Mouse (Mus musculus): Measurements from ENCODE around the gene Gm9945. TPM values are rescaled to one million over a fixed set of nuclear protein-coding genes. Genes with fewer than 3 reads are reported as not detected.

Gene Gm9945
- total RNA-seq, 2 experiments from 2014 or later = 1.8 to 2.5 TPM

DNA sequence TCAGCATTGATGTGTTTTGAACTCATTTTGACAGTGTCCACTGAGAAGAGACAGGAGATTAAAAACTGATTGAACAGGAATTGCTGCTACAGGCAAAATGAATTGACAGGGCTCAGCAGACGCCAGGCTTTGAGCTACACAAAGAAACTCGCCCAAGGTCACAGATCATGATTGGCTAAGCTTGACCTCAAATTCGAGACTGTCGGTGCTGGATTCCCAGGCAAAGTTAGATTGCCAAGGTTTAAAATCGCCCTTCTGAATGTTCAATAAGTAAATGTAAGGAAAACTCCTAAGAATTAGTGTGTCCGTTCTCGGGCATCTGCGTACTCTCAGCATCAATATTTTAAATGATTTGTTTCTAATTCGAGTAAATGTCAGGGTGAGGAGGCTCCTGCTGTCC is 9.5 kb downstream of the Gm9945 start:
- DNase-seq (ENCODE audit: extremely low spot score in 1 of 2, low spot score in 1 of 2) = no peak

DNA sequence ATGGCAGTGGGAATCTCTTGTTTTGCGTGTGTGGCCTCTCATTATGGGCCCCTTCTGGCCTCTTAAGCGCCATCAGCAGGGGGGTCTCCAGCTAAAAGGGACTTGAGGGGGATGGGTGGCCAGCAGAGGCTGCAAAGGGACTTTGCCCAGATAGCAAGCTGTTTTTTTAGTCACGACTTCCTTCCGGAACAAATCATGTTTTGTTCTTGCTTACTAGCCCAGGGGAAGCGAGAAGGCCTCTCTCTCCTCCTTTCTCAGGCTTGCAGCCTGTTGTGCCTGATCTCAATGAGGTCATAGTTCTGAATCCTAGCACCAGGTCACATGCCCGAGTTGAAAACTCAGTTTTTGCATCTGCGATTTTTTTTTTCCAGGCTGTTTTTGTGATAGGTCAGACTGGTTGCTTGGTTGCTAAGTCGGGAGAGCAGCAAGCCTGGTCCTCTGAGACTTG is 12.0 kb downstream of the Gm9945 start:
- no peak for DNase-seq (ENCODE audit: extremely low spot score in 1 of 2, low spot score in 1 of 2)

DNA sequence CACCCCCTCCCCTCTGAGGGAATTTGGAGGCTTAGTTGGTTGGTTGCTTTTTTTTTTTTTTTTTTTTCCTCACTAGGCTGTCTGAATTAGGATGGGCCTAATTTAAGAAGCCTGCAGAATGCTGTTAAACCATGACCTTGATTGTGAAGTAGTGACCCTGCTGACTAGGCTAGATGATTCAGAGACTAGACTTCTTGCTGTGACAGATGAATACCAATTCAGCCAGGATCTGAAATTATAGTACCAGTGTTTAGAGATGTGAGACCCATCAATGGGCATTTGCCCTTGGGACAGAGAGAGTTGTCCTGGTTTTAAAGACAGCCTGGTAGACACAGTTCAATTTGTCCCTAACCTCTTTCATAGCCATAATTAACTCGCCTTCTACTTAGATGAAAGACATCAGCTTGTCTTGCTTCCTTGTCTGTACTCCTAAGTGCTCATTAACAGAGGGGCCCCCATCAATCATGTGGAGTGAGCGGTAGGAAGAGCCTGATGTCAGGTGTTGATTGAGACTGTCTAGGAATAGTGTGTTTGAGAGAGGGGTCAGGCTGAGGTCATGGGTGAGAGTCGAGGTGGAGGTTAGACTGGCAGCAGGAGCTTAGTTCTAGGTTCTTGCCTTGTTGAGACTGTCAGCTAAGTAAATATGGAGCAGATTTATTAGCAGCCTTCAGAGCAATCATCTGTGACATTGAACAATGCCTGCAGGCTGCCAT is 13.4 kb downstream of the Gm9945 start:
- no peak for DNase-seq (ENCODE audit: extremely low spot score in 1 of 2, low spot score in 1 of 2)

DNA sequence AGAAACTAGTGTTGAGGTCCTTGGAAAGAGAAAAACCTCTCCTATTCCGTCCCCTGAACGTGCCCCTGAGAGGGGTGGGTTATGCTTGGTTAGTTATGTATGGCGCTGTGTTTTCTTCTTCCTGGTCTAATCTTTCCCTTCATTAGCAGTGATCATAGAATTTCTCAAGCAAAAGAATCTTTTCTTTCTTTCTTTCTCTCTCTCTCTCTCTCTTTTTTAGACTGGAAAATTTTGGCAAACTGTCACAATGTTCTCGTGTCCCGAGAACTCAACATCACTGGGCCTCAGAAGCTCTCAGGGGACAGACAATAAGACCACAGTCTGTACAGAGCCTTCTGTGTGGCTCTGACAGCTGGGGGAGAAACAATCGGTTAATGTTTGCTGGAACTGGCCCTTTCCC is 15.5 kb downstream of the Gm9945 start:
- no peak for DNase-seq (ENCODE audit: extremely low spot score in 1 of 2, low spot score in 1 of 2)

DNA sequence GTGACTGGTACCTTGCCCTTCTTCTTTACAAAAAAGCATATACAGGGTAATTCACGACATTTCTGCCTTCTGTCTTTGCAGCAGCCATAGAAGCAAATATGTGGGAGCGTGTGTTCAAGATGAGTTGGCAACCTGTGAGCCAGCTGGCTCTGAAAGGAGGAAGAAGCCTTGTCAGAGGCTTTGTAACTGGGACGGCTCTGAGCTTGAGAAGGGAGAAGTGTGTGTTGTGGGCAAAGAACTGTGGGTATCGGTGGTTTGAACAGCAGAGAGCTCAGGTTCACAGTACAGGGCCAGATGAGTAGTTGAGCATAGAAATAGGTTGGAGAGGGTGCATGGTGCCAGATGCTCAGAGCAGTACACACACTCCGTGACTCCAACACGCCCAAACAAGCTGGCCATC is 17.0 kb downstream of the Gm9945 start:
- DNase-seq (ENCODE audit: extremely low spot score in 1 of 2, low spot score in 1 of 2) = no peak

DNA sequence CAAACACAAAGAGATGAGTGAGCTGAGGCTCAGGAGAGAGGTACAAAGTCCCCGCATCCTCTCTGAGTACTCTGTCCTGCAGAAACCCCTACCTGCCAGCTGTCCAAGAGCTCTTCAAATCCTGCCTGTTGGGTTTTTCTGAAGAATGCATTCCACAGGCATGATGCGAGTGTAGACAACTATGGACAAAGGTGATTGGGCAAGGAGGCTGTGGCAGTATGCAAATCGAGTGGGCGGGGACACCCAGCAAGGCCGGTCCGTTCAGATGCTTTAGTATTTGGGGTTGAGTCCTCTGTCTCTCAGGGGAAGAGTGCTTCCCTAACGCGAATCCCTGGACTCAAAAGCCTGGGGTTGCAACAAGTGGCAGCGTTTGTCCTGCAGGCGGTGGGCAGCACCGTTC is 20.6 kb downstream of the Gm9945 start:
- no peak for DNase-seq (ENCODE audit: extremely low spot score in 1 of 2, low spot score in 1 of 2)

DNA sequence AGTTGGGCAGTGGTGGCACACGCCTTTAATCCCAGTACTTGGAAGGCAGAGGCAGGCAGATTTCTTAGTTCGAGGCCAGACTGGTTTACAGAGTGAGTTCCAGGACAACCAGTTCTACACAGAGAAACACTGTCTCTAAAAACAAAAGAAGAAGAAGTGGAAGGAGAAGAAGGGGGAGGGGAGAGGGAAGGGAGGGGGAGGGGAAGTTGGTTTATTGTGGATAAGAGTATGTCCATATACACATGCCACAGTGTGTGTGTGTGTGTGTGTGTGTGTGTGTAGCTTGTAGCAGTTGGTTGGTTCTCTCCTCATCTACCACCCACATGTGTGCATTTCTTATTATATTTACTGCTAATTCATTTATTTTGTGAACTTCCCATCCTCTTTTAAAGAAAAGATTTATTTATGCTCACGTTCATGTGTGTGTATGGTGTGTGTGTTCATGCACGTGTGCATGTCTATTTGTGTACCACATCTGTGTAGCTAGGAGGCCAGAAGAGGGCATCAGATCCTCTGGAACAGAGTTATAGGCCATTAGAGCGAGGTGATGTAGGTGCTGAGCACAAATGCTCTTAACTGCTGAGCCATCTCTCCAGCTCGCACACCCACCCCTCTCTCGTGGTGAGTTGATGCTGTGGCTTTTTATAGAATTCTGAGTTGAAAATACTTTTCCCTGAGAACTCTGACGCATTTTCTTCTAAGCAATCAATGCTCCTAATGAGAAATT is 22.2 kb downstream of the Gm9945 start:
- DNase-seq (ENCODE audit: extremely low spot score in 1 of 2, low spot score in 1 of 2) = no peak

DNA sequence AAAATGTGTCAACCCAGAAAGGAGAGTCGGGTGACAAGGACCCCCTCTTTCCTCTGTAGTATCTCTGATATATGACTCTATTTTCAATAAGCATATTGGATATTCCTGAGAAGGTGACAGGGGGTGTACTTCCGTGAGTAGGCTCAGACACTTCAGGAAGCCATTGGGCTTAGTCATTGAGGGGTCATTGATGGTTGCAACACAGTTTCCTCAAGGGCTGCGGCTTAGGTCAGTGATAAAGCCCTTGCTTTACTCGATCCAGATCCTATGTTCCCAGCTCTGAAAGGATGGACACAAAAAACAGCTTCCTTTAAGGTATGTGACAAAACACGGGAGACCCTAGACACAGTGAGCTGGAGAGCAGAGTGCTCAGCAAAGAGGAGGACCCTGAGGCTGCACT is 23.8 kb downstream of the Gm9945 start:
- no peak for DNase-seq (ENCODE audit: extremely low spot score in 1 of 2, low spot score in 1 of 2)

DNA sequence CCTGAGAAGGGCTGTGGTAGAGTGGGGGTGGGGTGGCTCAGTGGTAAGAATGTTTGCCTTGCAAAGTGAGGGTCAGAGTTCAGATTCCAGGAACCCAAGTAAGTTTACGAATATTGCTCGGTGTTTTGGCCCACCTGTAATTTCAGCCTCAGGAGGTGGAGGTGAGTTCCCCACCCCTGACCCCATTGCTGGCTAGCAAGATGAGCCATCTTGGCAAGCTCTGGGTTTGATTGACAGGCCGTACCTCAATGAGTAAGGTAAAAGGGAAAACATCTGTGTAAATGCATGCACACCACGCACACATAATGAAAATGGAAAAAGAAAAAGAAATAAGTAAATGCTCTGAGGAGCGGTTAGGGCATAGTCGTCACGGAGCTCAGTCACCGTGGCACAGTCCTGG is 24.4 kb downstream of the Gm9945 start:
- no peak for DNase-seq (ENCODE audit: extremely low spot score in 1 of 2, low spot score in 1 of 2)

DNA sequence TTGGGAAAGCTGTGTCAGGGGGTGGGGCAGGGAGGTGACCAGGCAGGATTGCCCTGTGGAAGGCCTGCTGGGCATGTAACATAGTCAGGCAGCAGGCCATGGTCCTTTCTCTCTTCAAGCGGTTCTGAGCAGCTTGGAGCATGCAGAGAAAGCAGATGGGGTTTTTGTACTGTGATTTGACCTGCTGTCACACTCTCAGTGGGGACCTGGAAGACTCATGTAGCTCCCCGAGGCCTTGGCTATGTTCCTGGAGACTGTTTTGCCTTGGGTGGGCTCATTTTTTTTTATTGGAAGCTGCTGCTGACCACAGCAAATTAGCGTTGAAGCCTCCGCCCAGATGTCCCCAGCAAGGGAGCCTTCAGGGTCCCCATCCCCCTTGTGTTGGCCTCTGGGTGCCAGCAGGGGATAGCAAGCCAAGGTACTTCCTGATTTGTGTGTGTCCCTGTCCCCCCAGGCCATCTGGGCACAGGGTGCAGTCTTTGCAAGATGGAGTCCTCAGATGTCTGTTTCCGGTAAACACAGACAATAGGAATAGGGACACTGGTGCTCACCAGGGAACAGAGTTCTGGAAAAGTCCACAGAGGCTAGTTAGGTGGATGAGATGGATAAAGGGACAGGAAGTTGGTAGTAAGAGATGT is 25.2 kb downstream of the Gm9945 start:
- no peak for DNase-seq (ENCODE audit: extremely low spot score in 1 of 2, low spot score in 1 of 2)

DNA sequence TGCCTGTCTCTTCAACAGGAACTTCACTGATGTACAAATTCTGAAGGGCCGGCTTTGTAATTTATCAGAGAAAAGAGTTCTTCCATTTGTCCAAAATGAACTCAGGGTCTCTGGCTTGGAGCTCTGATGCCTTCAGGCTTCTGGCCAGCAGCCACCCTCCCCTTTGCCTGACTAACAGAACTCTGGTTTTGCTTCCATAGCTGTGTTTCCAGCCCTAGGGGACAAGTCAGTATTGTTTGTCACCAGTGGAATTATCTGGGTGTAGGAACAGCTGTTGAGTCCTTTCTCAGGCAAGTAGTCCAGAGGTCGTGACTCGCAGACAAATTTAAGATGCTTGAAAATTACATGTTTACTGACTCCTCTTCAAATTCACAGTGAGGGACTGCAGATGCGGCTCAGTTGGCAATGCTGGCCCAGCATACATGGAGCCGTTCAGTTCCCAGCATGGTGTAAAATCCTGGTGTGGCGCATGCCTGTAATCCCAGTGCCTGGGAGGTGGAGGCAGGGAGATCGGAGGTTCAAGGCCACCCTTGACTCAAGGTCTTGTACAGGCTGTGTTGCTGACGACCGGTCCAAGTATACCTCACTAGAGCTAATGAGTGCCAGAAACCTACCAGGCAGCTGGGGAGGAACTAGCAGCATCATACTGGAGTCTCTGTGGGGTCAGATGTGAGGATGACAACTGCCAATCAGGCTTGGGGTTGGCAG is 27.3 kb downstream of the Gm9945 start:
- no peak for DNase-seq (ENCODE audit: extremely low spot score in 1 of 2, low spot score in 1 of 2)

DNA sequence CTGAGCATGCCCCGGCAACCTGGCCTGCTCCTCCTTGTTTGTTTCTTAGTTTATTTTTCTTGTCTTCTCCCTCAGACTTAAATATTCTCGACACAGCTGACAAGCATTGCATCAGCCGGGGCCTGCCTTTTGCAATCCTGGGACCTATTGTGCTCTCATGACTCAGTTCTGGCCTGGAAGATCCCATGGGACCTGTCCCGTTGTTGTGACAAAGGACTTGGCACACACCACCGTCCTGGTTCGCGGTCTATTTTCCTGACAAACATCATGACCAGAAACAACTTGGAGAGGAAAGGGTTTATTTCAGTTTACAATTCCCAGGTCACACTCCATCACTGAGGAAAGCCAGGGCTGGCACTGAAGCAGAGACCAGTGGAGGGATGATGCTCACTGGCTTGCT is 28.2 kb downstream of the Gm9945 start:
- no peak for DNase-seq (ENCODE audit: extremely low spot score in 1 of 2, low spot score in 1 of 2)

DNA sequence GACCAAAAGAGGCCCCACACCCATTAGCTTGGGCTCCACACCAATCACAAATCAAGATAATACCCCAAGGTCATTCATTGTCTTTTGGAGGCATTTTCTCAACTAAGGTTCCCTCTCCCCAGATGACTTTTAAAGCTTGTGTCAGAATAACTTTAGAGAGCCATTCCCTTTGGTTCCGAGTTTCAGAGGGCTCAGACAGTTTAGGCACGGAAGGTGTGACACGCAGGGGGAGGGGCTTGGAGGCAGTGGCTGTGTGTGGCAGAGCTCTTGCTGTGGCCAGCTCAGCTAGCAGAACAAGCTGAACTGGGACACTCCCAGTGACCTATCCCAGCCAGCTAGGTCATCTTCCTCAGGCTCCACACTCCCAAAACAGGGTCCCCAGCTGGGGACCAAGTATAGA is 28.6 kb downstream of the Gm9945 start:
- DNase-seq (ENCODE audit: extremely low spot score in 1 of 2, low spot score in 1 of 2) = no peak

DNA sequence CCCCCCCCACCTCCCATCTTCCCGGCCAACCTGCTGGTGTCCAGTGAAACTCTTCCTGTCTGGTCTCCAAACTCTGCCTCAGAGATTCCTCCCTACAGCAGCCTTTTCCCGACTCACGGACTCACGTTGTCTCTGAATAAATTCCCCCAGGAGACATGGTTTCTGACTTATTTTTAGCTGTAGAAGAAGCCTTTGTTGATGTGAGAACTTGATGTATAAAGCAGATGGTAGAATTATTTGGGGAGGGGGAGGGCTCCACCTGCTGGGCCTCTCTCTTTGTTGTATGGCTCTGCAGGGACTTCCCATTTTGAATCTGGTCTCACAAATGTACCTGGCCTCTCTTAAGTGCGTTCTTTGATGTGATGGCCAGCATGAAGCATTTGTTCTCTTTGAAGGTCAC is 30.4 kb downstream of the Gm9945 start:
- no peak for DNase-seq (ENCODE audit: extremely low spot score in 1 of 2, low spot score in 1 of 2)

DNA sequence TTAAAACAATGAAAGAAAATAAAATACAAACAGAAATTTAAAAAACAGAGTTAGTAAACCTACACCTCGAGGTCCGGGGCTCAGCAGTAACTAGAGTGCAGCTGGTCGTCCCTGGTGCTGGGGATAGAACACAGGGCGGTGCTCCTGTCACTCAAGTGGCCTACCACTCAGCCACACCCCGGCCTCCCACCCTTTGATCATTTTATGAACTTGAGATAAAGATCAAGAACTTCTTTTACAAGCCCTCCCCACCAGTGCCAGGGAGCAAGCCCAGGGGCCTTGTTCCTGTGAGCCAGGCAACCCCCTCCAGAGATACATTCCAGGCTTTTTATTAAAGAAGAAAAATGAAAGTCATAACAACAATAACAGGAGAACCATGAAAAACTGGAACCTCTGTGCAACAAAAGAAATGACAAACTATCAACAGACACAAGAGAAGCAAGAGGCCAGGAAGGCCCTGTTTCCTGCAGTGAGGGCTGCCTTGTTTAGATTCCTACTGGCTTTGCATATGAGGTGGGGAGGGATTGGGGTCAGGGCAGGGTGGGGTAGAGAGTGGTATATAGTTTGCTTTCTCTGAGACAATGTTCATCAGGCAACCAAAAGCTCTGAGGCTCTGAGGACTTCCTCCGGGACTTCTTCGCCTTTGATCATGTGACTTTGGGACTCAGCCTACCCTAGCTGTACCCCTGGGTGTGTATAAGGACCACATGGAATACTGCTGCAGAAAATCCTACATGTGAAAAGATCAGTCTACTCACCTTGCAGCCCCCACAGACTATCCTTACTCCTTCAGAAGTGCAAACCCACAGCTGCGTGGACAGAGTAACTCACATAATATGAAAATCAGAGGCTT is 37.0 kb downstream of the Gm9945 start:
- DNase-seq (ENCODE audit: extremely low spot score in 1 of 2, low spot score in 1 of 2) = no peak

DNA sequence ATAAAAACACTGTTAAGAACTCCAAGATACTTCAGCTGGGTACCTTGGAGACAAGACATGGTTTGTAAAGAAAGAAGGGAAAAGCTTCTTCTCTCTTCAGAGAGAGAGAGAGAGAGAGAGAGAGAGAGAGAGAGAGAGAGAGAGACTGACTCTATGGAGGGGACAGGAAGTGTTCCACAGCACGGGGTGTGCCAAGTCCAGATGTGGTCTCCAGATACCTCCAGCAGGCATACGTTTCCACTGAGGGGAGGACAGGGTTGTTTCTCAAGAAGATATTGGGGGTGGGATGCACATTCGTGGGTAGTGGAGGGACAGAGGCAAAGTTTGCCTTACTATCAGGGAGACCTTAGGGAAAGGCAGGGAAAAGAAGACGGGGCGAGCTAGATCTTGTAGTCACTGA is 38.8 kb downstream of the Gm9945 start:
- DNase-seq (ENCODE audit: extremely low spot score in 1 of 2, low spot score in 1 of 2) = no peak

DNA sequence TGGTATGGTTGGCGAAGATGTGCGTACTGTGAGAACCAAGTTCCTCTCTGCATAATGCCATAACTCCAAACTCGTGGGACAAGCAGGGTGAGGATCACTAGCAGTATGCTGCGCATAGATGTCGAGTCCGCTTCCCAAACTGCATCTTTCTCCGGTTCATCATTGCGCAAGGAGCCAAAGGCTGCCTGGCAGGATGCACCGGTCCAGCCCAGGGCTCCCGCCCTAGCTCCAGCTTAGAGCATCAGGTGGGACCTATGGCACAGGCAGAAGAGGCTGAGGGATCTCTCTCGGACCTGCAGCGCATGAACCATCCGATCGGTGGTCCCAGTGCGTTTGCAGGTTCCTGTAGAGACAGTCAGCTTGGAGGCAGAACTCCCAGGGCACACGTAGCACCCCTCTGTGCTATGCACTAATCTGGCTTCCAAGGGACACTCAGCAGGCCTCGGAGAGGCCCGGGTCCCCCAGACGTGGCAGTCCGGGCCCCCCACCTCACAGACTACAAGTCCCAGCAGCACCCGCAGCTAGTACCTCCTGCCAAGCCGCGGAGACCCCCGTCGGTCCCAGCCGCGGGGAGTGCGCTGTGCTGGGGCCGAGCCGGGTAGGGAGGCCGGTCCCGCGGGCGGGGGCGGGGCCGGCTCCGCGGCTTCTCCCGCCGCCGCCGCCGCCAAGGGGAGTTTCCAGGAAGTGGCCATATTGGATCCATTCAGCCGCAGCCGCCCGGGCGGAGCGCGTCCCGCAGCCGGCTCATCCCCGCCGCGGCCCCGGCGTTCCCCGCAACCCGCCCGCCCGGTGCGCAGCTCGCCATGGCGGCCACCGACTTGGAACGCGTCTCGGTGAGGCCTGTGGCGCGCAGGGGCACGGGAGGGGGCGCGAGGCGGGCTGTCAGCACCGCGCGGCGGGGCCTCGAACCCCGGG is 39.5 kb downstream of the Gm9945 start, which contains the start of gene Sept8:
TSS of gene Sept8 (plus strand) at position 51 of the 915 bp plus-strand sequence.
- DNase-seq (ENCODE audit: extremely low spot score in 1 of 2, low spot score in 1 of 2) = peak; percentile 52 to 60

DNA sequence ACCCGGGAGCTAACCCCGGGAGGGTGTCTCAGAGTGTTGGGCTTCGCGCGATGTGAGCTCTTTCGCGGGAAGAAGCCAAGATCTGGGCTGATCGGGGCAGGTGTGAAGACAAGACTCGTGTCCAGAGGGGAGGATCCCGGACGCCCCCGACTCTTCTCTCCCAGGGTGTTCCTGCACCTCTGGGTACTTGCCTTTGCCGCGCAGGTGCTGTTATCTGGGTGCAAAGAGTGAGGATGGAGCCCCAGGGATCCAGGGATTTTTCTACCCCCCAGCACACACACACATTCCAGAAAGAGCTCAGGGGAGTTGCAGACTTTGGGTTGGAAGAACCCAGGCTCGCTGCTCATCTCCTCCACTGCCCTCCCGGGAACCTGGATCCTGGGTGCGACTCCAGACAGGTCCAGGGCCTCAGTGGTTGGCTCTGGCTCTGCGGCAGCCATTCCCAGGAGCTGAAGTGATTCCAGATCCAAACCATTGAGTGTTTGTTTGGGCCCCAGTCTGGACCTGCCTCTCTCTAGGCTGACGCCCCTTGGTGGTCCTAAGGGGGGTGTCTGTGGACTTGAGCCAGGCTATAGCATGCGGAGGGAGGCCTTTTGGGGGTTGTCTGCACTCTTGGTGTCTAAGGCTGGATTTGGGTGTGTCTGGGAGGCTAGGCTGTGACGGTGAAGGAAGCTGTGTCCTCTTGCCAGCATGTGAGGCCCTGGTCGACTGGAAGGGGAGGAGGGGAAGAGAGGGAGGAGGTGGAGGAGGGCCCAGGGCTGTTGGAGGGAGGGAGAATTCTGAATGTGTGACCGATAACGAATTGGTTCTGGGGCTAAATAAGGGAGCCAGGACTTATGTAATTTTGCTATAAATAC is 40.4 kb downstream of the Gm9945 start:
- DNase-seq (ENCODE audit: extremely low spot score in 1 of 2, low spot score in 1 of 2) = peak; percentile 40 to 48

Measured in layer of hippocampus, postnatal 25 days (tissue).